Mouse (Mus musculus) granulocyte monocyte progenitor cell, adult 5-6 weeks (primary cell): ENCODE data around the gene Mecr. TPM values are rescaled to one million over a fixed set of nuclear protein-coding genes. Genes with fewer than 3 reads are reported as not detected.

Experiments
- total RNA-seq, 2 experiments: library from RNA; stranded (forward) in 1 of 2; stranded (reverse) in 1 of 2; fragments of 200-712, 200-1000 nt in 1 of 2; fragments of >200 nt in 1 of 2; fragmentation: Nextera tagmentation in 1 of 2; gene quantifications; 2 replicates each; pipeline ENCODE4 v1.2.3; 2014 to 2017

The Mecr gene
- total RNA-seq, 2 experiments from 2014 or later: 28.4 to 40.0 TPM

Other genes starting within 250 kb of the Mecr start
- gene Ptpru, start 5.2 kb upstream of the Mecr start, total RNA-seq (2014; fragmentation: Nextera tagmentation): 7.7 and 13.9 TPM in 2 replicates
- 4.1 and 4.2 TPM in 2 replicates for gene Ptpru, start 5.2 kb upstream of the Mecr start, total RNA-seq (2017)
- gene Srsf4, start 30.1 kb downstream of the Mecr start, total RNA-seq (2014; fragmentation: Nextera tagmentation): 62.0 and 78.5 TPM in 2 replicates
- 66.8 and 72.4 TPM in 2 replicates for gene Srsf4, start 30.1 kb downstream of the Mecr start, total RNA-seq (2017)
- gene Tmem200b, start 78.3 kb downstream of the Mecr start, total RNA-seq (2014; fragmentation: Nextera tagmentation): not detected in 2 replicates
- gene Tmem200b, start 78.3 kb downstream of the Mecr start, total RNA-seq (2017): not detected in 2 replicates
- not detected in 2 replicates for gene Gm10300, start 231.2 kb downstream of the Mecr start, total RNA-seq (2014; fragmentation: Nextera tagmentation)
- 0.30 and 0.31 TPM in 2 replicates for gene Gm10300, start 231.2 kb downstream of the Mecr start, total RNA-seq (2017)
- 66.9 and 75.3 TPM in 2 replicates for gene Epb41, start 231.9 kb downstream of the Mecr start, total RNA-seq (2014; fragmentation: Nextera tagmentation)
- gene Epb41, start 231.9 kb downstream of the Mecr start, total RNA-seq (2017): 51.4 and 53.0 TPM in 2 replicates